Mouse (Mus musculus) B cell, adult (primary cell): ENCODE measurements around the gene Gm3015. TPM values are rescaled to one million over a fixed set of nuclear protein-coding genes. Genes with fewer than 3 reads are reported as not detected.

Source experiments
- total RNA-seq: library from RNA; stranded (reverse); gene quantifications from 4 replicates; pipeline ENCODE4 v1.2.4, GENCODE M21; 2023; ENCODE audit not compliant: inconsistent age

Gm3015 gene
- not detected in 4 replicates for total RNA-seq

GRCm38 (mm10) chr14:42768721-42769120 is at the start of gene Gm3015:
Gene Gm3015 (minus strand): TSS chr14:42768821.

GRCm38 (mm10) chr14:42797887-42798286 is 29.3 kb upstream of the Gm3015 start, which contains the start of gene Gm10377:
Gene Gm10377 (minus strand): TSS chr14:42797987.

Other genes with a start within 250 kb of the Gm3015 start
- not detected in 4 replicates for gene Gm8024, start 244.5 kb downstream of the Gm3015 start, total RNA-seq
- not detected in 4 replicates for gene Gm17124, start 168.9 kb downstream of the Gm3015 start, total RNA-seq
- not detected in 4 replicates for gene Gm3633, start 126.9 kb downstream of the Gm3015 start, total RNA-seq
- gene Gm10378, start 112.9 kb downstream of the Gm3015 start, total RNA-seq: not detected in 4 replicates
- not detected in 4 replicates for gene Gm10377, start 29.2 kb upstream of the Gm3015 start, total RNA-seq
- gene Gm21977, start 84.7 kb upstream of the Gm3015 start, total RNA-seq: not detected in 4 replicates
- gene Gm8082, start 224.8 kb upstream of the Gm3015 start, total RNA-seq: not detected in 4 replicates
- not detected in 4 replicates for gene Gm10376, start 246.8 kb upstream of the Gm3015 start, total RNA-seq